Mouse (Mus musculus) urinary bladder, postnatal 14 days (tissue): ENCODE data around the gene 1700008O03Rik.

Source experiments
- DNase-seq: peaks from one replicate; pipeline ENCODE4 v3.0.0; 2021; ENCODE audit warnings: low spot score

The 1700008O03Rik gene

DNA sequence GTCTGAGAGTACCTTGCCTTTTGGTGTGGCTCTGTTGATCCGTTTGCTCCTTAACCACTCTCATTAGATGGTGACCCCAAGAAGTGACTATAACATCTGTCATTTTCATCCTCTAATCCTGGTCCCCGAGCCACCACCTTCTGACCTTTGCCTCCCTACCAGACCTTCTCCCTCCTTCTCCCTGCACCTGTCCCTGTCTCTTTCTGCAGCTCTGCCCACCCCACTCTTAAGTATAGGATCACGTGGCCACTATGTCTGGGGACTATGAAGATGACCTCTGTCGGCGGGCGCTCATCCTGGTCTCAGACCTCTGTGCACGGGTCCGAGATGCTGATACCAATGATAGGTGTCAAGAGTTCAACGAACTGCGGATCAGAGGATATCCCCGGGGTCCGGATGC lies at the start of gene 1700008O03Rik:
Gene 1700008O03Rik (minus strand): TSS at position 101 of the 400 bp plus-strand sequence.
- DNase-seq, result no peak

DNA sequence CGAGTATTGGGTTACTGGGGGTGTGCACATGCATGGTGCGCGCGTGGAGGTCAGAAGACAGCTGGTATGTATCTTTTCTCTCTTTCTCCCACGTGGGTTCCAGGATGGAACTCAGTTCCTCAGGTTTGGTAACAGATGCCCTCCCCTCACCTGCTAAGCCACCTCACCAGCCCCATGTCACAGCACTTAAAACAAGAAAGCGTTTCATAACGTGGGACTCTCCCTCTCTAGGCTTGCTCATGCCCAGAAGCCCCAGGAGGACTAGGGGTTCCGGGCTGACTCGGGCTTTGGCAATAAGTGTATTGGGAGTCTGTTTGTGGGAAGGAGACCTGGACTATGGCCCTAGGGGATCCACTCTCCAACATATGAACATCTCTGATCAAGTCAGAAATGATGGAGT lies 48.5 kb upstream of the 1700008O03Rik start:
- DNase-seq, result no peak

DNA sequence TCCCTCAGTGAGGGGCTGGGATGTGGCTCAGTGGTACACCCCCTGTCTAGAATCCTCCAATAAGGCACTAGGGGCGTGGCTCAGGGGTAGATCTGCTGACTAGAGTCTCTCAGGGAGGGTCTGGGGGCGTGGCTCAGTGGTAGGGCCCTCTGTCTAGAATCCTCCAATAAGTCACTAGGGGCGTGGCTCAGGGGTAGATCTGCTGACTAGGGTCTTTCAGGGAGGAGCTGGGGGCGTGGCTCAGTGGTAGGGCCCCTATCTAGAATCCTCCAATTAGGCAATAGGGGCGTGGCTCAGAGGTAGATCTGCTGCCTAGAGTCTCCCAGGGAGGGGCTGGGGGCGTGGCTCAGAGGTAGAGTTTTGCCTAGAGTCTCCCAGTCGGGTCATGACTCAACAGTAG lies 47.8 kb upstream of the 1700008O03Rik start:
- no peak for DNase-seq

DNA sequence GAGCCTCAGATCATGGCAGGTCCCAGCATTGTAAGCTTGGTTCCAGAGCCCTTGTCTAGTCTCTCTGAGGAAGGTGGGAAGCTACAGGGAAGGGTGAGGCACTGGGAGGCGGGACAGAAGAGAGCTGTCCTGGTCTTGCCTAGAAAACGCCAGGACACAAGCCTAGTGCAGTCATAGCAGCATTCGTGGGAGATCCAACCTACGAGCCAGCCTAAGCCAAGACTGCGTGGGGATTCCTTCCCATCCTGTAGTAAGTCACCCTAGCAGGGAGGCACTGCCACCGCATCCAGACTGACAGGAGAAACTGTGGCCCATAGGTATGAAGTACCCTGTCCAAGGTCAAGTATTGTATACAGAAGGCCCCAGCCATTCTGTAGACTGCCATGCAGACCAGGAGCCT lies 46.9 kb upstream of the 1700008O03Rik start:
- DNase-seq, result no peak

DNA sequence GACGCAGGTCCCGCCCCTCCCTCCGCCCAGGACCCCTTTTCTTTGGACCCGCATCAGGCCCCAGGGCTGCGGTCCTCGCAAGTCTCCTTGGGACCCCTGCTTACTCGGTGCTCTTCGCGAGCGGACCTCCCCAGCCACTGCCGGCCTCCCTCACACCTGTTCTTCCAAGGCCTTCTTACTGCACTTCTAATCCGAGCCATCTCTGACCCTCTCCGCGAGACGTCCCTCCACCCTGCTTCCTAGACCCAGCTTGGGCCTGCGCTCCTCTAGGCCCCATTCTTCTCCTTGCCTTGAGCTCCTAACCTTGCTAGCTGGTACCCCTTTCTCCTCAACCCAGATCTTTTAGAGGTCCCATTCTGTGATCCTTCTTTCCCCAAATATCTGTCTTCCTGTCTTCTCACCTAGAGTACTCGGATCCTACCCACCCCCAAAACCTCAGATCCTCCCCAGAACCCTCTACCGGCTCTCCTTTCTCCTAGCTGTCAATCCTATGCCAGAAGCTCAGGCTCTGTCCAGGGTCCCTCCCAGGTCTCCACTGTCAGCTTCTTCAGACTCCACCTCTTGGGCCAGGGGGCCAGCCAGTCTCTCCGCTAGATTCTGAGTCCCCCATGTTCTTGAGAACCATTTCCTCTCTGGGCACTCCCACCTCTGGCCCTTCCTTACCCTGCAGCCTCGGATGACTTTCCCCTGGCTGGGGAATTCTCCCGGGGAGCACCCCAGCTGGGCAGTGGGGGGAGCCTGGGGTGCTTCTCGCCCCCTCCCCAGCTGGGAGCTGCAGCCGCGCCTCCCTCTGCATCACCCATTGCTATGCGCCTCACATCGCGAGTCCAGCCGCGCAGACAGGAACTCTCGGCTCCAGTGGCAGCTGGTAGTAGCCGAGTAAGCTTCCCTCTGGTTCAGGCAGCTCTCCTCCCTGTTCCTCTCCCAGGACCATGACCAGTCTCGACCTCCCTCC lies 44.2 kb upstream of the 1700008O03Rik start:
- no peak for DNase-seq

DNA sequence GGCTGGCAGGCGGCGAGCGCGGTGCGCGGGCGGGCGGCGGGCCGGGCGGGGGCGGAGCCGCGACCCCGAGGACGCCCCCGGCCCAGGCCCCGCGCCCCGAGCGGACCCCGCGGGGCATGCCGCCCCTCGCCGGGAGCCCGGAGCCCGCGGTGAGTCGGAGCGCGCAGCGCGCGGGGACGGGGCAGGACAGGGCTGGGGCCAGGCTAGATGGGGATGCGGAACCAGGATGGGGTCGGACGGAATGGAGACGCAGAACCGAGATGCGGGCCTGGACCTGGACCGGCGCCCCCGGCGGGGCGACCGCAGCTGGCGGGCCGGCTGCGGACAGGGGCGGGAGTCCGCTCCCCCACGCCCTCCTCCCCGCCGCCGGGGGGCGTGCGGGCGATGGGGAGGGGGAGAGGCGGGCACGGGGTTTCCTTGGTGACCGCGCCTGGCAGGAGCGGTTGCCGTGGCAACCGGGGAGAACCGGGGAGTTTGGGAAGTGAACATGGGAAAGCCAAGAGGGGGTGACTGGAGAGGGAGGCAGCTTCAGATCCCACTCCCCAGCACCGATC lies 43.4 kb upstream of the 1700008O03Rik start, which contains the start of gene Lrrc4b:
Gene Lrrc4b (plus strand): TSS at position 51 of the 554 bp plus-strand sequence.
- no peak for DNase-seq

DNA sequence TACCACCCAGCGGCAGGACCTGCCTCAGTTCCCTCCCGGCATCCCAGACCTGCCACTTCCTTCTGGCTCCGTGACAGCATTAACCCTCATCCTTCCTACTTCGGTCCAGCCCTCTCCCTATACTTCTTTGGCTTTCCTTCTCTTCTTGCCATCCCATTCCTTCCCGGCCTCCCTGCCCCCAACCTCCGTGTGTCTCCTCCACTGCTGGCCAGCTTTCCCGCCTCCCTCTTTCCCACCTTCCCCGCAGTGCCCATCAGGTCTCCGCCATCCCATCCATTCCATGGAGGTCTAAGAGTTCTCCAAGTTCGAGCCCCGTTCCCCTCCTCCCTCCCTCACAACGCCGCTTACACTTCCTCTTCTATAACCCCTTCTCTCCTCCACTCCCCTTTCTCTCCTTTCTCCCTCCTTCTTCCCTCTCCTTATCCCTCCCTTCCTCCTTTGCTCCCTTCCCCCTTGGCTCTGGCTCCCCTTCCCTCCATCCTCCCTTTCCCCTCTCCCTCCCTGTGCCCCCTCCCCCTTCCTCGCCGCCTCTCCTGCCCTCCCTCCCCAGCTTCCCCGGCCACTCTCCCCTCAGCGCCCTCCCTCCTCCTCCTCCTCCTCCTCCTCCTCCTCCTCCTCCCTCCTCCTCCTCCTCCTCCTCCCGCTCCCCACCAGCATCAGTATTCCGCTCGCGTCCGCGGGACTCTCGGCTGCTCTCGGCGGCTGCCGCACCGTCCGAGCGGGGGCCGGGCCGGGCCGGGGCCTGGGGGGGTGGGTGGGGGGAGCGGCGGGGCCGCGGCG lies 42.7 kb upstream of the 1700008O03Rik start:
- DNase-seq, result no peak

DNA sequence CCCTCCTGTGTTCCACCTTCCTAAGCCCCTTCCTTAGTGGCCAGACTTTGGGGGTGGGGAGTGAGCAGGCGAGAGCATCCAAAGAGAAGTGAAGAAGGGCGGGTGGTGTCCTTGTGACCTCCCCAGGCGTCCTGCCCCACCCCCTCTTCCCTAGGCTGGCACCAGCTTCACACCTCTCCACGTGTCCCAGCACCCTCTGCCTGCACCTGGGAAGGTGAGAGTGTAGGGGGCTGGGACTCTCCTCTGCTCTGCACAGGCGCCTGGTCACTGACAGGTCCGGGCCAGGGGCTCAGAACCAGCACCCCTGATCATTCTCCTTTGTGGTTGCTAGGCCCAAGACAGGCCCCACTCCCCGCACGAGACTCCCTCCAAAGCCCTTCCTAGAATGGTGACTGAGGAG lies 42.0 kb upstream of the 1700008O03Rik start:
- DNase-seq, result no peak

DNA sequence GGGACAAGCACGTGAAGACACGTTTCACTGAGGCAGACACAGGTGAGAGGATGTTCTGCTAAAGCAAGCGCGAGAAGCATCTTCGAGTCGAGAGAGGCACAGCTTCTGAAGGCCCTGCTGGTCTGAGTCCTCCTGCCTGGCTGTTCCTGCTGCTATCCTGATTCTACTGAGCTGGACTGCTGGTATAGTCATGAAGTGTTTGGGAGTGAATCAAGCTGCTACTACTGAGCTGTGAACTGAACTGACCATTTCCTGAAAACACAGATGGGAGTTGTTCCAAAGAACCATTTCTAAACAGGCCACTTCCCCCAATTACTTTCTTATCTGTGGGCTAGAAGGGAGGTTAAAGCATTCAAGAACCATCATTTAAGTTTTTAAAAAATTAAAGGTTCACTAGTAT lies 27.7 kb upstream of the 1700008O03Rik start:
- DNase-seq, result no peak

DNA sequence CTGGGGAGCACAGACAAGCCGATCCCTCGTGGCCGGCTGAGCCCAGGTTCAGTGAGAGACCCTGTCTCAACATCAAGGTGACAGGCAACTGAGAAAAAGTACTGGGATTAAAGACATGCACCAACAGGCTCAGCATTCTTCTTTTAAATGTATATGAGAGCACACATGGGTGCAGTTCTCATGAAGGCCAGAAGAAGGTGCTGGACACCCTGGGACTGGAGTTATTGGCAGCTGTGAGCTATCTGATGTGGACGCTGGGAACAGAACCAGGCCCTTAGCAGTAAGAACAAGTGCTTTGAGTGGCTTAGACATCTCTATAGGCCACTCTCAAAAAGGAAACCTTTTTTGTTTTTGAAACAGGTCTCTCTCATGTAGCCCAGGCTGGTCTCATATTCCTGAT lies 25.5 kb upstream of the 1700008O03Rik start:
- DNase-seq, result no peak

DNA sequence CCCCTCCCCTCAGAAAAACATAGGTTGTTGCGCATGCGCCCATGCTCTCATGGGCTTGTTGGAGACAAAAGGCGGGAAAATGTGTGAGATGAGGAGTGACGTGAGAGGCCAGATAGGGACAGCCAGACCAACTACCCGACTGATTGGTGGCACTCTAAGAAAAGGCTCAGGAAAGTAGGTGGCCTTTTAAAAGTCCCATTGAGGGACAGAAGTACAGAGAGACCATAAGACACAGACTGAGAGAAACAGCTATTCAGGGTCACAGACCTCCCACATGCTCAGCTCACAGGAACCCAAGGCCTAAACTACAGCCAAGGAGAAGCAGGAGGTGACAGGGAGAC lies 20.4 kb upstream of the 1700008O03Rik start:
- no peak for DNase-seq

DNA sequence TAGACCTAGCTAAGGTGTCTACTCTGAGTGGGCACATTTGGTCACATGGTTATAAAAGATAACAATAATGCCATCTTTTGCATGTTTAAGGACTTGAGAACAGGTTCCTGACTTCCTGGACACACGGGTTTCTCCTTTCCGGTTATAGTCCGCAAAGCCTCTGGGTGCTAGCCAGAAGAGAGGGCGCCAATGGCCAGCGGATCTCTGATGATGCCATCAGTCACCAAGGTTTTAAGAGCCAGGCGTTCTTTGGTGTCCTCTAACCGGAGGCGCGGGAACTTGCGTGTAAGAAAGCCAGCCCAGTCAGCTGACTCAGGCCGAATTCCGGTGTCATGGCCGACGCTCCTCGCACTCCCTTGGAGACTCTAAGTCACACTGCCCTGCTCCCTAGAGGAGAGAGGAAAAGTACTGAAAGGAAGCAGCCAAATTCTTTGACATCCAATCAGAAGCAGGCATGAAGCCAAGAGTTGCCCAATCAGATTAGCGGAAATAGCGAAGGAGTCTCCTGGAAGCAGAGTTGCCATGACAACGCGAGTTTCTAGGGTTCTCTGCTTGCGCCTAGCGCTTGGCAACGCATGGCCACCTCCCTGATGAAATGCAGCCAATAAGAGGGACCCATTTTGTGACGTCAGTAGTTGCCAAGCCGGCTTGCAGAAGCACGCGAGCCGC lies 19.9 kb upstream of the 1700008O03Rik start:
- DNase-seq, result peak; percentile 89

DNA sequence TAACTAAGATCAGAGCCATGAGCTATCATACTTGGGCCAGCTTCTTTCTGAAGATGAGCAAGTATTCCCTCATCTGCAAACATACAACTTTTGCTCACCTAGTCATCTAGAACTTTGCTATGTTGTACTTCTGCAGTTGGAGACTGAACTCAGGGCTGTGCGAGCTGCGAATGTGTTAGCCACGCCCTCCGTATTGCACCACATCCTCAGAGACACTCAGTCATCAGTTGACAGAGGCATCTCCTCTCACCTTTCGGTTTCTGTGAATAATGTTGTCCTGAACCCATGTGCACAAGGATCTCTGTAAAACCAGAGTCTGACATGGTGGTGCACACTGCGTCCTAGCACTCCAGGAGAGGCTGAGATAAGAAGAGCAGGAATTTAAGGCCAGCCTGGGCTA lies 16.1 kb upstream of the 1700008O03Rik start:
- no peak for DNase-seq

DNA sequence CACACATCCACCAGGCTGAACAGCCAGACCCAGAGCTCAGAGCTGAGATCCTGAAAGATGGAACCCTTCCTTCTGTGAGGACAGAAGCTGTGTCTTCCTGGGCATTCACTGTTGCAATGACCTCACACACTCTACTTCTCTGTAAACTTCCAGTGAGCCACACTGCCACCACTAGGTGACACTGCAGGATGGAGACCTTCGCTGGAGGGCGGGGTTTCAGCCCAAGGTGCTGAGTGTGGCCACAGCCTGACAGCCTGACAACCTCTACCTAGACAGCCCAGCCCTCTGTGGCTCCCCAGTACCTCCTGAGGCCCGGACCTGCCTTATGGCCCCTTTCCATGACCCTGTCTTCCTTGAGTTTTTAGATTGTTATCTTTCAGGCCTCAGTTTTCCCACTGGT lies 12.9 kb upstream of the 1700008O03Rik start:
- peak; percentile 38 for DNase-seq

DNA sequence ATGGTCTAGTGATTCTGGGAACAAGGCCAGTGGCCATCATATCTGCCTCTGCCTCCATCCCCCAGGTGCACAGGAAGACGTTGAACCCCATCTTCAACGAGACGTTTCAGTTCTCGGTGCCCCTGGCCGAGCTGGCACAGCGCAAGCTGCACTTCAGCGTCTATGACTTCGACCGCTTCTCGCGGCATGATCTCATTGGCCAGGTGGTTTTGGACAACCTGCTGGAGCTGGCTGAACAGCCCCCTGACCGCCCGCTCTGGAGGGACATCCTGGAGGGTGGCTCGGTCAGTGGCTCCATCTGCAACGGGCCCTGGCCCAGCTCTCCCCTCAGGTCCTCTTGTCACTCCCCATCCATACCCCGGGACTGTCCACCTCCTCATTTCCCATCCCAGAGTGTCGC lies 7.7 kb upstream of the 1700008O03Rik start:
- DNase-seq, result no peak

DNA sequence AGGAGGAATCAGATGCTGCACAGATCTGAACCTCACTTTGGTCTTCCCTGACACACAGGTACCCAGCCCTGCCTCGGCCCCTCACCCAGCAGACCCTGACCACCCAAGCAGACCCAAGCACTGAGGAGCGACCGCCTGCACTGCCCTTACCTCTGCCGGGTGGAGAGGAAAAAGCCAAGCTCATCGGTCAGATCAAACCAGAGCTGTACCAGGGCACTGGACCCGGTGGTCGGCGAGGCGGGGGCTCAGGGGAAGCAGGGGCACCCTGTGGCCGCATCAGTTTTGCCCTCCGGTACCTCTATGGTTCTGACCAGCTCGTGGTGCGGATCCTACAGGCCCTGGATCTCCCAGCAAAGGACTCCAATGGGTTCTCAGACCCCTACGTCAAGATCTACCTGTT lies 6.7 kb upstream of the 1700008O03Rik start:
- no peak for DNase-seq

DNA sequence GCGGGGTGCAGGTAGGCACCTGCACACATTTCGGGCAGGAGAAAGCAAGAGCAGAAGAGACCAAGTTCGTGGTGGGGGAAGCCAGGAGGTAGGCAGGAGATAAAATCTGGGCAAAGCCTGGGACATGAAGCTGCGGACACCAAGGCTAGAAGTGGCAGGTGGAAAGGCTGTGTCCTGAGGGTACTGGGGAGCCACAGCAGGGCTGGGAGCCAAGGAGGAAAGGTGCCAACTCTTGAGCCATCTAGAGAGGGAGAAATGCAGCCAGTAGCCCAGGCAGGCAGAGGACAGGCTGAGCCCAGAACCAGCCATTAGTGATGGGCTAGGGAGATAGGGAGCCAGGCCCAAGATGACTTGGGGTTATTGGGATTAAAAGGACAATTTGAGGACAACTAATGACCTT lies 6.2 kb upstream of the 1700008O03Rik start:
- no peak for DNase-seq

DNA sequence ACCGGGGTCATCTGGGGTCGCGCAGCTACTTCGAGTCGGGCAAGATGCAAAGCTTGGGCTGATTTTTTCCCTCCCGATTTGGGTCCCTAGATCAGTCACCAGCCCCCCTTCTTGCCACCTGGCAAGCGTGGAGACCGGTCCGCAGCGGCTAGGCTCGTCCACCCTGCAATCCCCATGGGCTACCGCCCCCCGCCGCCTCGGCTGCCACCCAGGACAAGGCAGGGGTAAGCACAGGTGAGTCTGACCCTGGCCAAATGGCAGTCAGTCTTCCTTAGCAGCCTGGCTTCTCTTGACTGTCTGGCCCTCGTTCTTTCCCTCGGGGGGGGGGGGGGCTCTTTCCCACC lies 932 bp downstream of the 1700008O03Rik start:
- DNase-seq, result no peak

DNA sequence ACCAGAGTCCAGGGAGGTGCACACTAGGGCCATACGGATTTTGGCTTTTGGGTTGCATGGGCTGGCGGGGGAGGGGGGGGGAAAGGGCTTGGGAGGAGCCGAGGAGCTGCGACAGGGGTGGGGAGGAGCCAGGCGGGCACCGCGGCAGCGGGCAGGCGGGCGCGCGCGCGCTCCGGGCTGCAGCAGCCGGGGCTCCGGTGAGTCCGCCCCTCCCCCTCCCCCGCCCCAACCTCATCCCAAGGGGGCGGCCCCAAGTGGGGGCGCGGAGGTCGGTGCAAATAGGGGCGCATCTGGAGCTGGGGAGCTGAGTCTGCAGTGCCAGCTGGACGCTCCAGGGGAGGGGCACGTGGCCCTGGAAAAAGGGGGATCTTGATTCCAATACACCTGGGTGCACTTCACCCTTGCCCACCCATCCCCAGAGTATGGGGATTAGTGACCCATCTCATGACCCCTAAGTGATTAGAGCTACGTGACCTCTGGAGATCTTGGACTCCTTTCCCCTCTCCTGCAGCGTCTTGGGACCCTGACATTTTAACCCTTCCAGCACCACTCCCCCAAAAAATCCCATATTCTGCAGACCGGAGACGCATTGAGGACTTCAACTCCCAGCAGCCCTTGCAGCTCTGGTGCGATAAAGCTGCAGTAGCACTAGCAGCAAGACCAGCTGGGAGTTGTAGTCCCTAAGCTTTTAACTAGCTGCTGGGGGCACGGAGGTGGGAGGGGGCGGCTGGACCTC lies 1.5 kb downstream of the 1700008O03Rik start, which contains the start of gene Syt3:
Gene Syt3 (plus strand): TSS at position 123 of the 736 bp plus-strand sequence.
- peak; percentile 63 for DNase-seq

DNA sequence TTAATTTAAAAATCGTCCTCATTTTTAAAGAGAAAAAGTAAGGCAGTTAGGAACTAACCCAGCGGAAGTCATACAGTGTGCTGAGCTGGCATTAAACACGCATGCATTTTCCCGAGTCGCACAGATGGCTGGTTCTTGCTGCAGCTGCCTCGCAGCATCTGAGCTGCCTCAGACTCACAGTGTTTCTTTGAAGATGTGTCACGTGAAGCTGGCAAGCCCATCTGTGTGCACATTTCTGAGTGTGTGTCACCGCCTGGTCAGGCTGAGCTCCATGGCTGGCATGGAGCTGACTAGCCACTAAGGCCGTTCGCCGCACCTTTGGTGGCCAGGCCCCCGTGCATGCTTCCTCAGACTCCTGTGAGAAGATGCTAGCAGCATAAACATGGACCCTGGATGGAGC lies 3.1 kb downstream of the 1700008O03Rik start:
- no peak for DNase-seq

DNA sequence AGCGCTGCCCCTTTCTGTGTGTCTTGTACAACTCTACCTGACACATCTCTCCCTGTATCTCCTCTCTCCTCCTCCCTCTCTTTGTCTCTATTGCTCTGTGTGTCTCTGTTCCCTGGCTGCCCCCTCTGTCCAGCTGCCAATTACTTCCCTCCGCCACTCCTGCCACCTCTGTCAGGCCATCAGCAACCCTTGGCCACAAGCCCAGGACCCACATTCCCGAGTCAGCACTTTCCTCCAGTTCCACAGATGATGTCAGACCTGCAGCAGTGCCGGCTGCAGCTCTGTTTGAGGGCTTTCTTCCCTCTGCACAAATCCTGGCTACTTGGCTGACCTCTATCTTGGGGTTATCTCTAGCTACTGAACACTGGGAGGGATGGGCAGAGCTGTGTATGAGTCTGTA lies 7.3 kb downstream of the 1700008O03Rik start:
- DNase-seq, result no peak

DNA sequence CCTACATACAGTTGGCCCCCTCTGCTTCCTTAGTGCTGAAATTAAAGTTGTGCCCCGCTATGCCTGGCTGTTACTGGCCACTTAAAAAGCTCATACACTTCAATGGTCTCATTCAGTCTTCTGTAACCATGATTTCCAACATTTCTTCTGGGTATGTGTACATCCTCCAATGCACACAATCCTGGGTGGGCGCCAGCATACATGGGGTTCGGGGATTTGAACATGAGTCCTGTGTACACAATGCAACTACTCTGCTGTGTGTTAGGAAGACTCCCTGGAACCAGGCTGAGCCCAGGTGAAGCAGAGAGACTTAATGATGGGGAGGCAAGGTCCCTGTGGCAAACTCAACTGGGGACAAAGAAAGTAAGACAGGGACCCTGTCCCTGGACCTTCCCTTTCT lies 9.8 kb downstream of the 1700008O03Rik start:
- no peak for DNase-seq
